Mouse (Mus musculus) central nervous system, embryonic 14 days (tissue): Measurements from ENCODE around the gene Gm49378. TPM values are rescaled to one million over a fixed set of nuclear protein-coding genes. Genes with fewer than 3 reads are reported as not detected.

ENCODE experiments used
- polyA plus RNA-seq: library from polyadenylated mRNA; depleted of rRNA; stranded (reverse); fragments of >200 nt; gene quantifications from 2 replicates; pipeline ENCODE4 v1.2.3, GENCODE M21; 2012; rRNA removed

Gm49378 gene
- 6.9 and 7.0 TPM in 2 replicates for polyA plus RNA-seq

GRCm38 (mm10) chr14:55637795-55638194 lies at the start of gene Gm49378:
Gene Gm49378, minus strand, starts transcription at chr14:55637895.

GRCm38 (mm10) chr14:55681160-55682117 lies 43.7 kb upstream of the Gm49378 start, which contains the start of gene Tinf2:
Gene Tinf2, minus strand, starts transcription at chr14:55681820.

GRCm38 (mm10) chr14:55671833-55672740 lies 34.4 kb upstream of the Gm49378 start, which contains the start of the genes Gmpr2 and Nedd8:
Gene Gmpr2, plus strand, starts transcription at chr14:55671941.
Gene Nedd8, minus strand, starts transcription at chr14:55672124.

GRCm38 (mm10) chr14:55659960-55660573 lies 22.4 kb upstream of the Gm49378 start, which contains the start of gene Mdp1:
Gene Mdp1, minus strand, starts transcription at chr14:55660508.

GRCm38 (mm10) chr14:55649884-55650283 lies 12.2 kb upstream of the Gm49378 start, which contains the start of gene Tssk4:
Gene Tssk4, plus strand, starts transcription at chr14:55650184.

GRCm38 (mm10) chr14:55643060-55643907 lies 5.6 kb upstream of the Gm49378 start, which contains the start of gene Tm9sf1:
Gene Tm9sf1, minus strand, starts transcription at chr14:55643806.

GRCm38 (mm10) chr14:55635523-55636007 lies 2.1 kb downstream of the Gm49378 start, which contains the start of gene Ipo4:
Gene Ipo4, minus strand, starts transcription at chr14:55635957.

GRCm38 (mm10) chr14:55617822-55618221 lies 19.9 kb downstream of the Gm49378 start, which contains the start of gene Rec8:
Gene Rec8, plus strand, starts transcription at chr14:55618037.

GRCm38 (mm10) chr14:55603271-55603632 lies 34.4 kb downstream of the Gm49378 start, which contains the start of gene Irf9:
Gene Irf9, plus strand, starts transcription at chr14:55603571.

GRCm38 (mm10) chr14:55591331-55591891 lies 46.3 kb downstream of the Gm49378 start, which contains the start of gene Rnf31:
Gene Rnf31, plus strand, starts transcription at chr14:55591708.

GRCm38 (mm10) chr14:55590748-55591330 lies 46.9 kb downstream of the Gm49378 start, which contains the start of gene Psme2:
Gene Psme2, minus strand, starts transcription at chr14:55591113.

GRCm38 (mm10) chr14:55584702-55585565 lies 52.8 kb downstream of the Gm49378 start, which contains the start of gene Emc9:
Gene Emc9, minus strand, starts transcription at chr14:55585302.

Other genes with a start within 250 kb of the Gm49378 start
- gene Dhrs4, start 159.1 kb downstream of the Gm49378 start, polyA plus RNA-seq = 36.2 and 37.6 TPM in 2 replicates
- 195 and 238 TPM in 2 replicates for gene Carmil3, start 147.2 kb downstream of the Gm49378 start, polyA plus RNA-seq
- 7.3 and 10.1 TPM in 2 replicates for gene Cpne6, start 127.5 kb downstream of the Gm49378 start, polyA plus RNA-seq
- 0.64 and 0.80 TPM in 2 replicates for gene Nrl, start 112.9 kb downstream of the Gm49378 start, polyA plus RNA-seq
- gene Pck2, start 97.6 kb downstream of the Gm49378 start, polyA plus RNA-seq = 19.4 and 24.9 TPM in 2 replicates
- 99.5 and 110 TPM in 2 replicates for gene Dcaf11, start 77.9 kb downstream of the Gm49378 start, polyA plus RNA-seq
- gene A730061H03Rik, start 77.5 kb downstream of the Gm49378 start, polyA plus RNA-seq = 0.55 and 0.85 TPM in 2 replicates
- 0.20 and 4.1 TPM in 2 replicates for gene Fitm1, start 62.3 kb downstream of the Gm49378 start, polyA plus RNA-seq
- 95.6 and 100 TPM in 2 replicates for gene Psme1, start 59.8 kb downstream of the Gm49378 start, polyA plus RNA-seq
- 15.2 and 19.4 TPM in 2 replicates for gene Emc9, start 52.6 kb downstream of the Gm49378 start, polyA plus RNA-seq
- gene Psme2, start 46.8 kb downstream of the Gm49378 start, polyA plus RNA-seq = 80.2 and 87.2 TPM in 2 replicates
- gene Rnf31, start 46.2 kb downstream of the Gm49378 start, polyA plus RNA-seq = 24.8 and 26.6 TPM in 2 replicates
- 27.1 and 27.9 TPM in 2 replicates for gene Irf9, start 34.3 kb downstream of the Gm49378 start, polyA plus RNA-seq
- 19.0 and 25.2 TPM in 2 replicates for gene Rec8, start 19.9 kb downstream of the Gm49378 start, polyA plus RNA-seq
- 171 and 172 TPM in 2 replicates for gene Ipo4, start 1.9 kb downstream of the Gm49378 start, polyA plus RNA-seq
- 48.4 and 58.4 TPM in 2 replicates for gene Tm9sf1, start 5.9 kb upstream of the Gm49378 start, polyA plus RNA-seq
- gene Tssk4, start 12.3 kb upstream of the Gm49378 start, polyA plus RNA-seq = 2.0 and 2.1 TPM in 2 replicates
- gene Mdp1, start 22.6 kb upstream of the Gm49378 start, polyA plus RNA-seq = 52.9 and 57.0 TPM in 2 replicates
- 43.0 and 44.1 TPM in 2 replicates for gene Gmpr2, start 34.0 kb upstream of the Gm49378 start, polyA plus RNA-seq
- gene Nedd8, start 34.2 kb upstream of the Gm49378 start, polyA plus RNA-seq = 461 and 488 TPM in 2 replicates
- gene Tinf2, start 43.9 kb upstream of the Gm49378 start, polyA plus RNA-seq = 32.9 and 33.1 TPM in 2 replicates
- gene Tgm1, start 76.0 kb upstream of the Gm49378 start, polyA plus RNA-seq = 0.43 and 1.5 TPM in 2 replicates
- gene Rabggta, start 84.4 kb upstream of the Gm49378 start, polyA plus RNA-seq = 57.1 and 61.9 TPM in 2 replicates
- 86.8 and 87.0 TPM in 2 replicates for gene Dhrs1, start 107.8 kb upstream of the Gm49378 start, polyA plus RNA-seq
- 21.4 and 26.4 TPM in 2 replicates for gene Nop9, start 107.8 kb upstream of the Gm49378 start, polyA plus RNA-seq
- 0.57 and 1.3 TPM in 2 replicates for gene Cideb, start 120.6 kb upstream of the Gm49378 start, polyA plus RNA-seq
- 0.11 and 0.21 TPM in 2 replicates for gene Ltb4r2, start 123.5 kb upstream of the Gm49378 start, polyA plus RNA-seq
- gene Ltb4r1, start 128.1 kb upstream of the Gm49378 start, polyA plus RNA-seq = 0.34 and 0.91 TPM in 2 replicates
- 5.0 and 9.7 TPM in 2 replicates for gene Adcy4, start 146.2 kb upstream of the Gm49378 start, polyA plus RNA-seq
- 3.1 and 9.4 TPM in 2 replicates for gene Ripk3, start 151.0 kb upstream of the Gm49378 start, polyA plus RNA-seq
- gene Nfatc4, start 185.2 kb upstream of the Gm49378 start, polyA plus RNA-seq = 29.1 and 48.1 TPM in 2 replicates
- 18.4 and 24.1 TPM in 2 replicates for gene Nynrin, start 216.1 kb upstream of the Gm49378 start, polyA plus RNA-seq
- gene Cbln3, start 246.5 kb upstream of the Gm49378 start, polyA plus RNA-seq = 0.45 and 0.53 TPM in 2 replicates
- gene Khnyn, start 247.1 kb upstream of the Gm49378 start, polyA plus RNA-seq = 14.8 and 16.5 TPM in 2 replicates